ENCODE assay signal across 8 mouse cellular contexts in the genomic region with DNA sequence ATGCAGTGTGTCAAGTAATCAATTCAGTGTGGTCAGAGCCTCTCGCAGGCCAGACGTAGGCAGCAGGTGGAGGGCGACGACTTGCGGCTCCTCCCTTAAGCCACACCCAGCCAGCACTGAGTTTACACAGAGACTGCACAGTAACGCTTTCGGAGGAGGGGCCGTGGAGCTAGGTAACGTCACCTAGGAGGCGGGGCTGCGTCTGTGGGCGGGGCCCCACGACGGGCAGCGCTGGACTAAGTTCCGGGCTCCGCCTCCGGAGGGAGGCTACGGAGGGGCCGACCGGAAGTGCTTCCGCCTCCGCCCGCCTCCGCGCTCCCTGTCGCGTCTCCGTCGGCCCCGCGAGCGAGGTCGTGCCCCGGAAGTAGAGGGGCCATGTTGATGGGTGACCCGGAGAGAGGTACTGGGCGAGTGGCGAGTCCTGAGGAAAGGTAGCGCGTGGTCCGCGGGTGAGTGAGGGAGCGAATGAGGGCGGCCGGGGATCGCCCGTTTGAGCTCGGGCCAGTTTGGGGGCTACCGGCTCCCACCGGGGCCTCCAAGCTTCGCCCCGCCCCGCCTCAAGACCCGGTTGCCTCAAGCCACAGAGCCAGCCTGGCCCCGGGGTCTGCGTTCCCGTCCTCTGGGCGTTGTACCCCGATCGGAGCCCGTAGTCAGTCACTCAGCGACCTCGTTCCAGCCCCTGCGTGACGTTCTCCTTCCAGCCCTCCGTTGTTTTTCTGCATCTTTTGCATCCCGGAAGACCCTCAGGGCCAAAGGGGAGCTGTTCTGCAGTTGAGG. TPM values are rescaled to one million over a fixed set of nuclear protein-coding genes. Genes with fewer than 3 reads are reported as not detected.
A peak's percentile ranks its signal among the peaks of the same experiment; 100 is the strongest.
DNase-seq lines count a peak whose midpoint lies in the region; ATAC-seq lines count a peak whose summit lies in the region.

A gene (plus strand): TSS at position 286 of the 777 bp plus-strand sequence.

- peaks cover 16% of the 10 kb centered on the region for H3K4me1 ChIP-seq in hindbrain, embryonic 15.5 days (replicated peaks)

- ATAC-seq in hindbrain, embryonic 15.5 days (ENCODE audit: low FRiP score, low read depth) = peak; percentile 97

- no peaks in the 10 kb centered on the region for H3K27me3 ChIP-seq in hindbrain, embryonic 15.5 days

- H3K9ac ChIP-seq in hindbrain, embryonic 15.5 days = peak within 1 kb of the TSS; percentile 81

- WGBS in hindbrain, embryonic 15.5 days = 0% methylated on average over 64 of the region's 67 CpGs

- no peaks in the 10 kb centered on the region for H3K9me3 ChIP-seq in hindbrain, embryonic 15.5 days

- H3K27ac ChIP-seq in hindbrain, embryonic 15.5 days (replicated peaks) = peak within 1 kb of the TSS; percentile 81

- DNase-seq in R1 (ENCODE audit: low read depth, low spot score) = peak; percentile 99
- DNase-seq in cerebellum, postnatal 25 days = peak; percentile 98 to 99
- peak; percentile 97 to 98 for DNase-seq in frontal cortex, postnatal 36 days (ENCODE audit: low spot score in 2 of 2)
- DNase-seq in left cerebral cortex, adult 11 months (ENCODE audit: low spot score) = peak; percentile 96
- DNase-seq in lung, postnatal 4 days = peak; percentile 99
- peak; percentile 93 for DNase-seq in retina, postnatal 7 days (ENCODE audit: low read depth, low spot score)
- DNase-seq in urinary bladder, adult 2 months (ENCODE audit: low spot score) = peak; percentile 91

- H3K4me2 ChIP-seq in hindbrain, embryonic 15.5 days = peak within 1 kb of the TSS; percentile 84

- H3K4me3 ChIP-seq in hindbrain, embryonic 15.5 days = peak within 1 kb of the TSS; percentile 73

- peaks cover 24% of the 10 kb centered on the region for H3K36me3 ChIP-seq in hindbrain, embryonic 15.5 days

RNA-seq across cellular contexts. Expression of the gene that starts here (rescaled TPM):
- 34.9 and 36.4 TPM in 2 replicates for polyA plus RNA-seq in hindbrain, embryonic 15.5 days (2015; fragmentation: Nextera tagmentation; extraction: Ambion mirVana)
- 10.6 and 15.1 TPM in 2 replicates for polyA plus RNA-seq in urinary bladder, adult 2 months (2012; rRNA removed)

Comparison
In these comparisons a context has a peak if more than half of its experiments do, and no peak if none do; other contexts are left out.
1. Peak in every context shown above with its lines: DNase-seq, ATAC-seq, H3K4me3 ChIP-seq and H3K27ac ChIP-seq.